Mouse (Mus musculus) cerebellum, adult 9-11 months (tissue): Measurements from ENCODE around the gene Astn2.

Experiments
- DNase-seq: peaks from one replicate; pipeline ENCODE4 v3.0.0; 2022

Astn2 gene

GRCm38 (mm10) chr4:65831872-65832271 is 572.5 kb downstream of the Astn2 start:
- DNase-seq, result peak; percentile 36

GRCm38 (mm10) chr4:65830495-65830894 is 573.9 kb downstream of the Astn2 start:
- DNase-seq, result peak; percentile 68

DNA sequence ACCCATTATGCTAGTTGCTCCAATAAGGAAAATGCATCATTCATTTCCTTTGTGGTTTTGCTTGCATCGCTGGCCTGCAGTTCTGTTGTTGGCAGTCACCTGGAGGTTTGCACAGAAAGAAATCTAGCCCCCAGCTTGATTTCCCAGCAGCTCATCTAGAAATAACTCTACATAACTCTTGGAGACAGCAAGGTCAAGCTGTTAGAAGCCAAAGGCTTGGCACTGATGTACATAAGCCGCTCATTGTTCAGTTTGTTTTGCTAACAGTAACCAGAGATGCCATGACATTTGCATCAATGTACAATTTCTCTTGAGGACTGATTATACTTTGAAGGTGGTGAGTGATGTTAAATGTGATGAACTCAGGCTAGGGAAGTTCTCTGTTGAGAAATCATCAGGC is 583.3 kb downstream of the Astn2 start:
- DNase-seq, result no peak

DNA sequence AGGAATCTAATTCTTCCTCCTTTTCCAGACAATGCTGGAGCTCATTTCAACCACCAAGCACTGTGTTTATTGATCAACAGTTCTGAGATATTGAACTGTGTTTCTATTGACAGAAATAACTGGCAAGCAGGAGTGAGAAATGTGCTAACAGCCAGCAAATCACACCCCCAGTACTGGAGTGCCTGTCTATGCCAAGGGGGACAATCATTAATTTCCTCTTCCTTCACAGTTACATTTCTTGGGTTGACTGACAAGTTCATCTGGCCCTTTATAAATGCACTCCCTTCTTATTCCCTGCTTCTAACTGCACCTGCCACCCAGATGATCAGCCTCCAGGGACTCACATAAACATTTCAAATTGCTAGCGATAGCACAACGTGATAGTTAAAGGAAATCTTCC is 584.2 kb downstream of the Astn2 start:
- DNase-seq, result no peak

GRCm38 (mm10) chr4:65819835-65820234 is 584.6 kb downstream of the Astn2 start:
- no peak for DNase-seq

- peak; percentile 64 for DNase-seq
These were observed 590.3 kb downstream of the Astn2 start for GRCm38 (mm10) chr4:65814176-65814535.

GRCm38 (mm10) chr4:65813500-65814175 is 590.8 kb downstream of the Astn2 start:
- DNase-seq, result no peak

- DNase-seq, result peak; percentile 55
These were observed 597.1 kb downstream of the Astn2 start for GRCm38 (mm10) chr4:65807341-65807740.

DNA sequence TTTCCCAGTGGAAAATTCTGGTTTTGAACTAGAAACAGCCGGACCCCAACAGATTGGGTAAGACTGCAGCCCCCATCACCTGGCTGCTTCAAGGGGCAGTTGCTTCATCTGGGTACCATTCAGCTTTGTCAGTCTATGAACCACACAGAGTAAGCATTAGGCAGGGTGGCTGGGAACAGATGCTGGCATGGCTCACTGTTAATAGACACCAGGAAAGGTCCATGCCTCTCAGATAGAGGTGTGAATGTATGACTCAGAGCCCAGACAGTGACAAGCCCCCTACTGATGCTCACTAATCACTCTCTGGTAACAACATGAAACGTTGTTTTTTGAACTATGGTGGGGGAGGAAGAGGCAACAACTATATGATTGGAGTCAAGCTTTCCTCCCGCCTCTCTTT is 603.2 kb downstream of the Astn2 start:
- peak; percentile 45 for DNase-seq

GRCm38 (mm10) chr4:65791051-65791450 is 613.4 kb downstream of the Astn2 start:
- peak; percentile 37 for DNase-seq

- DNase-seq, result no peak
These were observed 630.9 kb downstream of the Astn2 start for GRCm38 (mm10) chr4:65773368-65774010.

DNA sequence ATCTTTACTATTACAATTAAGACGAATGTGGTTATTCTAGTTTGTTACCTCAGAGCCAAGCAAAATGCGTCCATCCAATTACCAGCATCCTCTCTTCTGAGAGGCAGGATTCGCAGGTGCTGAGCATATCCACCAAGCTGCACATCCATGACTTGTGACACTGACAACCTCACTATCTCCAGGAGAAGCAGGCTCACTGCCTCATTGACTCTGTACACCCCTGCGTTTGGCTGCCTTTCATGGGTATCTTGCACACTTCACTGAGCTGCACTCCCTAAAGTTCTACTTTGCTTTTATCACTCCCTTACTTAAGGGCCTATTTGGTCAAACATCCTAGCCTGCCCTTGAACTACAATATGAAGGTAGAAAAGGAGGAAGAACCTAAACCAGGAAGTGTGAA is 633.5 kb downstream of the Astn2 start:
- DNase-seq, result no peak

DNA sequence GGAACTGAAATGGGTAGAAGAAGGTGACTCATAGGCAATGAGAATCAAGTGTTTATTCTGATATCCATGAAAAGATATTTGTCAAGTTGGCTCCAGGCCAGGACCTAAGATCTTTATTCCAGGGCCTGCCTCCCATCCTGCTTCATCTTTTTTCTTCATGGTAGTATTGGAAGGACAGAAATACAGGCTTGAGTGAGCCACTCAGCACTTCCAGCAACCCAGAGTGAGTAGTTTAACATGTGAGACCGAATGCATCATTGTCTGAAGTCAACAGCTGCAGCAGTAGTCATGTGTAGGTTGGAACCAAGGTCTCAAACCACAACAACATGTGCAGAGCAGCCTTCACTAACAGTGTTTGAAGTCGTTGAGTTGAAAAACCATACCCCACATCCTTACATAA is 636.5 kb downstream of the Astn2 start:
- DNase-seq, result no peak

DNA sequence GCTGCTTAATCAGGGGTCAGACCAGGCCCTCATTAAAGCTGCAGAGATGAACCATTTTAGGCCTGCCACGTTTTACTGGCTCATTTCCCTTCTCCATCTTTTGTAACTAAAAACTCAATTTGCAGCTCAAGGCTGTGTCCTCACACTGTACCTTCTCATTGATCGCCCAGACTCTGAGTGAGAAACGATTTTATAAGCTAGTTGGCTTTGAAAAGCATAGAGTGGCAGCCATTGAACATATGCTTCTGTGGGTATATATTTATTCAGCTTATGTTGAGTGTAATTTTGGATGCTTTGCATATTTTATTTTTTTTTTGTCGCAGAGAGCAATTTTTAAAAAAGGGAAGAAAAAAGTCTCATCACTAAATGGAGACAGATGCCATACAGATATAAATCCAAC is 637.0 kb downstream of the Astn2 start:
- DNase-seq, result no peak

DNA sequence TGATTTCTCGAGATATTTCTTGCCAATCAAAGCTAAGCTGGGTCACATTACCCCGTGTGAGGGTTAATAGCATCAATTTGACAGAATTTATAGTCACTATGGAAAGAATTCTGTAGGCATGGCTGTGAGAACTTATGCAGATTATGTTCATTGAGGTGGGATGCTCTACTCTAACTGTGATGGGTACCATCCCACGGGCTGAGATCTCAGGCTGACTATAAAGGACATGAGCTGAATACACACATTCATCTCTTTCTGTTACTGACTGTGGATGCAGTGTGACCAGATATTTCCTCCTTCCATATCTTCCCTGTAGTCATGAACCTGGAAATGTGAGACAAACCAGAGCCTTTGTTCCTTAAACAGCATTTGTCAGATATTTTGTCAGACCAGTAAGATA is 639.1 kb downstream of the Astn2 start:
- no peak for DNase-seq

- DNase-seq, result peak; percentile 51
These were observed 640.1 kb downstream of the Astn2 start for GRCm38 (mm10) chr4:65764275-65764674.

GRCm38 (mm10) chr4:65763823-65764222 is 640.6 kb downstream of the Astn2 start:
- peak; percentile 42 for DNase-seq

- peak; percentile 82 for DNase-seq
These were observed 642.3 kb downstream of the Astn2 start for GRCm38 (mm10) chr4:65762116-65762515.

- peak; percentile 59 for DNase-seq
These were observed 642.8 kb downstream of the Astn2 start for GRCm38 (mm10) chr4:65761658-65762057.

GRCm38 (mm10) chr4:65758875-65759201 is 645.6 kb downstream of the Astn2 start:
- no peak for DNase-seq

DNA sequence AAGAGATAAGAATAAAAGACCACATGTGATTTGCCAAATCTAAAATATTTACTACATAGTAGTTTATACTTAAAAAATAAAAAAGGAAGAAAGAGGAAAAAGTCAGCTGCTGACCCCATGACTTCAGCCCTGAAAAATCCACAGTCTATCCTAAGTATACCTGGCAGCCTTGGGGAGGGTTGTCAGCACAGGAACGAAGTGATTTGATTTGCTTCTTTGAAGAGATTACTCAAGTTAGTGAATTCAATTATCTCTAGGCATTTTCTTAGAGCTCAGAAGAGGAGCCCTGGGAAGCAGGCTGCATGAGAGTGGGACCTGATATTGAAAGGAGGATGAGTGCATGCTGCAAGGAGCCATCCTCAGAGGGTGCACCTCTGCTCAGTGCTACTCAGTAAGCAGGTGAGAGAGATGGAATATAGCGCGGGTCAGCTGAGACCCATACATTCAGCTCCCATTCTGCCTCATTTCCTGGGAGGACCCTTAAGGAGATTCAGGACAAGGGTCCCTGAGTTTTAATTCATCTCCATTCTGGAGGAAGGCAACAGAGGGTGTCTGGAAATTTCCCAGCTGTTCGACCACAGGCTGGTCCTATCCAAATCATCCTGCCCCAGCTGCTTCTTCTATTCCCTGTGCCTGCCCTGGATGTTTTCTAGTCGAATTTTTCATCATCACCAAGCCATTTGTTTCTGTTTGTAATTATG is 646.1 kb downstream of the Astn2 start:
- no peak for DNase-seq

DNA sequence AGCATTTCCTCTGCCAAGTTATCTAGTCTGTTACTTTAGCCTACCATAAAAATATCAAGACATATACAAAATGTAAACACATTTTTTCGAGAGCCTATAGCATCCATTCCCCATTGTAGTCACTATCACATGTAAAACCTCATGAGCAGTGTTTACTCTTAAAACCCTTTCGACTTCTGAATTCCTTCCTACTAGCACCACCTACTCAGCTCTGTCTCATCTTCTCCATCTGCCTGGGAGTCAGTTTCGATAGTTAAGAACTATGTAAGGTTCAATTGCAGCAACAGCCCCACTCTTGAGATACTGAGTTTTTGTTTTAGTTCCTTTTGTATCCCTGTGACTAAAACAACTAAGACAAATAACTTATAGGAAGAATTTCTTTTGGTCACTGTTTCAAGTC is 651.5 kb downstream of the Astn2 start:
- DNase-seq, result no peak

DNA sequence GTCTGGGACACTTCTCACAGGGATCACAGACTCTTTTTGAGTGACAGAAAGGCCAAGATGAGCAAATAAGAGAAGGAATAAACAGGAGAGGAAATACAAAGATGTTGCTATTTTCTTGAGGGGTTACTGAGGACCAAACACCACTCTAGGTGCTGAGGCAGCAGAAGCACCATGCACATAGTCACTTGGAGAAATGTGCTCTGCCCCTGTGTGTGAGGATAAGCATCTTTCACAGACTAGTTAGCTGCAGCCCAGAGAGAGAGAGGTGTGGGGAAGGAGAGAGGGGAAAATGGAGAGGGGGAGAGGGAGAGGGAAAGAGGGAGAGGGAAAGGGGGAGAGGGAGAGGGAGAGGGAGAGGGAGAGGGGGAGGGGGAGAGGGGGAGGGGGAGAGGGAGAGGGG is 659.6 kb downstream of the Astn2 start:
- DNase-seq, result no peak

DNA sequence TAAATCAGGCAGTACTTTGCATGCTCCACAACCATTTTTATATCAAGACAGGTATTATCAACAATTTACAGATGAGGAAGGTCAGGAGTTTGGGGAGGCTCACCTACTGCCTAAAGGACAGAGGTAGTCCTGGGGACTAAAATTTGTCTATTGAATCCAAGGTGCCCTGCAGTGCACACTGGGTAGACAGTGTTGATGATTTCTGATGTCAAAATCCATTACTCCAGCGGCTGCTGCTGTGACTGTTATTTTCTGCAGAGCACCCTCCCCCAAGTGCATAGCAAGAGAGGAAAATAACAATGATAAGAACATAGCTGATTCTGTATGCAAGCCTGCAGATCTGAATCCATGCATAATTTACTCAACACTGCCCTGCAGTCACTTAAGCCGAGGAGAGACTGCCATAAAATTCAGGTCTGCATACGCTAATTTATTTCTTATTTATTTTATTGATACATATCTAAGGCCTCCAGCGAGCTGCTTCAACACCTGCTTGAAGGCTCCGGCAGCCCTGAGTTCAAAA is 660.3 kb downstream of the Astn2 start:
- DNase-seq, result no peak
